Mouse (Mus musculus) bone marrow macrophage, adult 2 months (primary cell): Measurements from ENCODE around the gene Ptprm.

Experiments used
- CTCF ChIP-seq: IDR thresholded peaks from 2 replicates; pipeline ENCODE4 v1.5.1; 2012; ENCODE audit warnings: low read depth, mild to moderate bottlenecking, low read length, moderate library complexity
- POLR2A ChIP-seq: IDR thresholded peaks from 2 replicates; pipeline ENCODE4 v1.6.1; 2012; ENCODE audit warnings: mild to moderate bottlenecking, low read depth, low read length, borderline replicate concordance

GRCm38 (mm10) chr17:66894181-66894580, 460.1 kb downstream of the Ptprm start:
- TF ChIP-seq POLR2A: no peak
- no peak for TF ChIP-seq CTCF
